Mouse (Mus musculus) mouse embryonic stem cell (cell line): ENCODE measurements around the gene Arhgef19.

ENCODE experiments used
- in situ Hi-C, 2 experiments: fragments of 300-500 bp; cut with MboI; formaldehyde crosslinking; loops; 1 replicate in 1 of 2; 3 replicates in 1 of 2; pipeline ENCODE4 v1.14.3; 2019 to 2020; ENCODE audit warnings: low sequenced_read_pairs in 2 of 2, low pct_unique_long_range_greater_than_20kb in 1 of 2, mixed read lengths in 1 of 2; ENCODE audit not compliant: unreplicated experiment in 1 of 2

The Arhgef19 gene

GRCm38 (mm10) chr4:141299356-141299755, 60.1 kb downstream of the Arhgef19 start:
- in situ Hi-C loops = no loop called here

GRCm38 (mm10) chr4:141300196-141300595, 60.9 kb downstream of the Arhgef19 start:
- in situ Hi-C loops = no loop called here

- in situ Hi-C loops = no loop called here
These were observed 61.8 kb downstream of the Arhgef19 start, which contains the start of gene Epha2 for GRCm38 (mm10) chr4:141301116-141301553. Epha2 (plus strand) TSS chr4:141301240.

- in situ Hi-C loops = no loop called here
These were observed 62.5 kb downstream of the Arhgef19 start for GRCm38 (mm10) chr4:141301591-141302427.

GRCm38 (mm10) chr4:141302428-141303401, 63.4 kb downstream of the Arhgef19 start:
- in situ Hi-C loops = no loop called here

GRCm38 (mm10) chr4:141303402-141304222, 64.3 kb downstream of the Arhgef19 start:
- in situ Hi-C loops = no loop called here

- in situ Hi-C loops = no loop called here
These were observed 64.9 kb downstream of the Arhgef19 start for GRCm38 (mm10) chr4:141304223-141304611.

- in situ Hi-C loops = no loop called here
These were observed 66.8 kb downstream of the Arhgef19 start for GRCm38 (mm10) chr4:141306057-141306456.
